Mouse (Mus musculus): ENCODE results near the gene Afmid.
"Not testable (repeated sequence)": the region's sequence is repeated elsewhere in the genome, so short reads cannot be mapped to it uniquely, and the experiment has no call there.

Afmid gene

DNA sequence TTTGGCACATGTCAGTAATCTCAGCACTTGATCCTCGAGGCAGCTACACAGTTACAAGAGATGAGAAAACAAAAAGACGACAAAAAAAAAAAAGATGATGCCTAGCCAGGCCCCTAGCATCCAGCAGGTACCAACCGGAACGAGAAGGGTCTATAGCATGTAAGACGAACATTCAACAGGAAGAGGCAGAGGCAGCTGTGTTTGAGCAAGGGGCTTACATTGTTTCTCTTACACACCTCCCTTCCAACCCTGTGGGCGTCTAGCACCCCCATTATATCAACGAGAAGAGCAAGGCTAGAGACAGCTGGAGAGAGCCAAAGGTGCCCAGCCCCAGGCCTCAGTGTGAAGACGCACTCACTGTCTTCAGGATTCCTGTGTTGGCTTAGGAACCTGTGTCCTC lies 1.2 kb downstream of the Afmid start:
- Histone ChIP-seq H3K27me3 (ENCODE audit: control insufficient read depth, insufficient read depth, low read length, poor library complexity, severe bottlenecking) (no peaks in the 10 kb centered on the region), H3K36me3 (ENCODE audit: control insufficient read depth, insufficient read depth, low read length, poor library complexity, severe bottlenecking) (no peaks in the 10 kb centered on the region)
- no peak for DNase-seq (ENCODE audit: low read depth, low spot score)

DNA sequence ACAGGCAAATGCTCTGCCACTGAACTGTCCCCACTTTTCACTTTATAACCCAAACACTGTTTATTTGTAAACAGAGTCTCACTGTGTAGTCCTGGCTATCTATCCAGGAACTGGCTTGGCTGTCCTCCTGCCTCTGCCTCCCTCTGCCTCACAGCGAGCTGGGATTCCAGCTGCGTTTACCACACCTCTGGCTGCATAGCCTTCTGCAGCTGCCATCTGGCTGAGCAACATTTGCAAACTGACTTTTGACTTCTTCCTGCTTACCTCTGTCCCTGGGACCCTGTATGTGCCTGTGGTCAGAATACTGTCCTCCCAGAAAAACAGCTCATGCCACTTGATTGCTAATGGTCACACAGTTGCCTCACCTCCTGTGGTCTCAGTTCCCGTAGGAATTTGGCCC lies 1.7 kb downstream of the Afmid start:
- H3K27me3 ChIP-seq (ENCODE audit: control insufficient read depth, insufficient read depth, low read length, poor library complexity, severe bottlenecking) = no peaks in the 10 kb centered on the region
- DNase-seq (ENCODE audit: low read depth, low spot score) = no peak
- no peaks in the 10 kb centered on the region for H3K36me3 ChIP-seq (ENCODE audit: control insufficient read depth, insufficient read depth, low read length, poor library complexity, severe bottlenecking)

DNA sequence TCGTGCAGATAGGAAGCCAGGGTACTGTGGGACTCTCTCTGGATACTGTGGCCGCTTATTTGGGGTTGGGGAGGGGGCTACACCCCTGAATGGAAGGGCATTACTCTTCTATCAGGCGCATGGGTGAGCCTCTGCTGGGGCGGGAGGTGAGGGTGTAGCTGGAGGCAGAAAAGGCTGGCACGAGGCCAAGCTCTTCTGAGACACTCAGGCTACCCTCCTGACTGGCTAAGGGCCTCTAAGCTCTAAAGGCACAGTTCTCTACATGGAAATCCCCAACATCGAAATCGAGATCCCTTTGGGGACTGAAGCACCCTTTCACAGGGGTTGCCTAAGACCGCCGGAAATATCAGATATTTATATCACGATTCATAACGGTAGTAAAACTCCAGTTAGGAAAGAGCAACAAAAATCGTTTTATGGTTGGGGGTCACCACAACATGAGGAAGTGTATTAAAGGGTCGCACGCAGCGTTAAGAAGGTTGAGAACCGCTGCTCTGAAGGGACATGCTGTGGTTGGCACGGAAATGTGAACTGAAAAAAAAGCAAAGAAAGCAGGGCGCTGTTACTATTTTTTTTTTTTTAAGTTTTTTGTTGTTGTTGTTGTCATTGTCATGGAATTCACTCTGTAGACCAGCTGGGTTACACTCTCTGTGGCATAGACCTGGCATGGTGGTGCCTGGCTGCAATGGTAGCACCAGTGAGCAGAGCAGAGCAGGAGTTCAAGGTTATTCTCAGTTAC lies 2.6 kb downstream of the Afmid start:
- H3K27me3 ChIP-seq (ENCODE audit: control insufficient read depth, insufficient read depth, low read length, poor library complexity, severe bottlenecking) = no peaks in the 10 kb centered on the region
- DNase-seq (ENCODE audit: low read depth, low spot score) = peak; percentile 92
- no peaks in the 10 kb centered on the region for H3K36me3 ChIP-seq (ENCODE audit: control insufficient read depth, insufficient read depth, low read length, poor library complexity, severe bottlenecking)

DNA sequence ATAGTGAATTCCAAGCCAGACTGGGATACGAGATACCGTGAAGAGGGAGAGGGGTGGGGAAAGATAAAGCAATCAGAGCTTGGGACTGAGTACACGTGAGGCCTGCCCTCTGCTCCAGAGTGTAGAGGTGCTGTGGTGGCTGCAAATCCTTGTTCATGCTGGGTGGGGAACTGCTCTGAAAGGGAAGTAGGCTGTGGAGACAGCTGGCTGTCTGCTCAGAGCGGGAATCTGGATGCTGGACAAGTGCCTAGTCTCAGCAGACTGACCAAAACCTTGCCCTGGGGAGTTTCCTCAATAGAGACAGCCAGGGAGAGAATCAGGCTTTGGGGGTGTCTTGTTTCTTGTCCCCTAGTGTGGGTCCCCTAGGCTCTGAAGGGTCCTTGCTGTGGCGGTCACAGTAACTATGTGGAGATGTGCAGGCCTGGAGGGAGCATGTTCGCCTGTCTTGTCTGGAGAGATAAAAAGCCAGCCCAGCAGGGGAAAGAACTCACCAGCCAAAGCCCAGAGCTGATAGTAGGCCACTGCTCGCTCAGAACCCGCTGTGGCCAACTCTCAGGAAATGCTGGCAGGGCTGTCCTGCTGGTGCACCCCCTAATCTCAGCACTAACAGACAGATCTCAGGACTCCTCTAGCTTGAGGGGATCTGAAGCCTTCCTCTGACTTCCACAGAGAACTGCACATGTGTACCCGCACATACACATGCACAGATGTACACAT lies 3.3 kb downstream of the Afmid start:
- H3K36me3 ChIP-seq (ENCODE audit: control insufficient read depth, insufficient read depth, low read length, poor library complexity, severe bottlenecking) = no peaks in the 10 kb centered on the region
- H3K27me3 ChIP-seq (ENCODE audit: control insufficient read depth, insufficient read depth, low read length, poor library complexity, severe bottlenecking) = no peaks in the 10 kb centered on the region
- DNase-seq (ENCODE audit: low read depth, low spot score) = no peak

DNA sequence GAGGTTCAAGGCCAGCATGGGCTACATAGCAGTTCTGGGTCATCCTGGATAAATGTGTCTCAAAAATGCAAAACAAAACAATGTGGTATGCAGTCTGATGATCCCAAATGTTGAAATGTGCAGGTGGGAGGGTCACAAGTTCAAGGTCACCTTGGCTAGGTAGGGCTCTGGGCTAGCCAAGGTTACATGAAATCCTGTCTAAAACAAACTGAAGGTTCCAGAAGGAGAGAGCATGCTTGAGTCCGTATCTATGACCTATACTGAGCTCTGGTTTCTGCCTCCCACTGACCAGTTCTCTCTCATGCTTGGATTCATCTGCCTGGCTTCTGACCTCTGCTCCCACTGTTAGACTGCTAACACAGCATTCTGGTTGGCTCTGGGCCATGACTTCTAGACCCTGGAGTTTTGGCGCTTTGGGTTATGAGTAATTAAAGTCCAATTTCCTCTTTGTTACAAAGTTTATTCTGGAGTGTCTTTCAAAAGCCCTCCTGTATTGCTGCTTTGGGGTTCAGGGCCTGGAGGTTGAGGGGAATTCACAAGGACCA lies 4.0 kb downstream of the Afmid start:
- Histone ChIP-seq H3K36me3 (ENCODE audit: control insufficient read depth, insufficient read depth, low read length, poor library complexity, severe bottlenecking) (no peaks in the 10 kb centered on the region), H3K27me3 (ENCODE audit: control insufficient read depth, insufficient read depth, low read length, poor library complexity, severe bottlenecking) (no peaks in the 10 kb centered on the region)
- no peak for DNase-seq (ENCODE audit: low read depth, low spot score)

DNA sequence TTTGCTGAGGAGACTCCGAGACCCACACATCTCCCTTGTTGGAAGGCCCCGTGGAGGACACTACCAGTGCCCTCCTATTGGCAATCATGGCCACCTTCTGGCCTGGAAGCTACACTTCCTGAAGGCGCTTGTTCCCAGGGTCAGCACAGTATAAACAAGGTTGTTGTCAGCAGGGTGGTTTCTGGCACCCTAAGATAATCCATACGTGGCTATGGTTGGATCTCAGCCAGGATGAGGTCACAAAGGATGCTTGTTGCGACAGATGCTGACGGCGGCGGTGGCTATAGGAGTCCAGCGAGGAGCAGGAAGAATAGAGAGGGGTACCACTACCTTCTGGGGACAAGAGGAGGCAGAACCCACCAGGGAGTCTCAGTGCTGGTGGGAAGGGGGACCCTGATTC lies 4.7 kb downstream of the Afmid start:
- no peak for DNase-seq (ENCODE audit: low read depth, low spot score)
- no peaks in the 10 kb centered on the region for H3K27me3 ChIP-seq (ENCODE audit: control insufficient read depth, insufficient read depth, low read length, poor library complexity, severe bottlenecking)

DNA sequence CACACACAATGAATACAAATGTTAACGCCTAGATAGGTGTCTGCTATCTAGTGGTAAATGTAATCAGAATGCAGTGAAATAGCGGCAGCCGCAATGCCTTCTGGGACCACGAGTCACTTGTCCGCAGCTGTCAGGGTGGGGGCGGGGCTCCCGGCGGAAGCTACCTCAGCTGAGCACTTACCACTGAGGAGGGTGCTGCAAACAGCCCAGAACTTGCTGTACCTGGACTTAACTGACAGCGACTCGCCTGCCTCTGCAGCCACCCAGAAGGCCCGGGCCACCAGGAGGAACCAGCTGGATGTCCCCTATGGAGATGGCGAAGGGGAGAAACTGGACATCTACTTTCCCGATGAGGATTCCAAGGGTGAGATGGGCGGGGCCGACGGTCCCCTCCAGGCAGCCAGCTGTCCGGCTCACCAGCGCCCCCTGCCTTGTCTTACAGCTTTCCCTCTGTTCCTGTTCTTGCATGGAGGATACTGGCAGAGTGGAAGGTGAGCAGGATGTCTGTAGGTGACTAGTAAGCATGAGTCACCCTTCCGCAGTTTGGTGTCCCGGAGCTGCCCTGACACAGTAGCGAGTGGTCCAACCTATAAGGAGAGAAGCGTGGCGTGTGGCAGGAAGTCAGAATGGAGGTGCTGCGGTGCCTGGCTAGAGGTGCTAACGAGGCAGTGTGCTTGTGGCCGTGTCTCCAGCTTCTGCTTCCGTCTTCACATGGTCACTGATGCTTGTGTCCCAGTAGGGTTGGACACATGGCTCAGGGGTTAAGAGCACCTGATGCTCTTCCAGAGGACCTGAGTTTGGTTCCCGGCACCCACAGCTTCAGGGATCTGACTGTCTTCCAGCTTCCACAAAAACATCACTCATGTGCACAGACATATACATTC lies 6.6 kb downstream of the Afmid start:
- DNase-seq (ENCODE audit: low read depth, low spot score) = peak; percentile 96
- H3K36me3 ChIP-seq (ENCODE audit: control insufficient read depth, insufficient read depth, low read length, poor library complexity, severe bottlenecking) = peaks cover 2% of the 10 kb centered on the region
- no peaks in the 10 kb centered on the region for H3K27me3 ChIP-seq (ENCODE audit: control insufficient read depth, insufficient read depth, low read length, poor library complexity, severe bottlenecking)

More for the DNA sequence above, 4.7 kb downstream of the Afmid start:
- peaks cover 2% of the 10 kb centered on the region; the same call in 1 of the 2 replicates for H3K36me3 ChIP-seq (ENCODE audit: control insufficient read depth, insufficient read depth, low read length, poor library complexity, severe bottlenecking)

DNA sequence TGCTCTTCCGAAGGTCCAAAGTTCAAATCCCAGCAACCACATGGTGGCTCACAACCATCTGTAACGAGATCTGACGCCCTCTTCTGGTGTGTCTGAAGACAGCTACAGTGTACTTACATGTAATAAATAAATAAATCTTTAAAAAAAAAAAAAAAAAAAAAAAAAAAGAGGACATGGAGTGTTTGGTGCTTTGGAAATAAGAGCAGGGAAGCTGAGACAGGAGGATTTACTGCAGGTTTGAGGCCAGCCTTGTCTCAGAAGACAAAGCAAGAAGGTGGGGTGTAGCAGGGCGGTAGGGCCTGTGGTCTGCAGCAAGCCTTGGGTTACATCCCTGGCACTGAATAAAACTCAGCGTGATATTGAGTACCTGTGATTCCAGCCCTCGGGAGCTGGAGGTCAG lies 7.8 kb downstream of the Afmid start:
- not testable (repeated sequence) for DNase-seq (ENCODE audit: low read depth, low spot score); H3K36me3 ChIP-seq (ENCODE audit: control insufficient read depth, insufficient read depth, low read length, poor library complexity, severe bottlenecking); H3K27me3 ChIP-seq (ENCODE audit: control insufficient read depth, insufficient read depth, low read length, poor library complexity, severe bottlenecking)

DNA sequence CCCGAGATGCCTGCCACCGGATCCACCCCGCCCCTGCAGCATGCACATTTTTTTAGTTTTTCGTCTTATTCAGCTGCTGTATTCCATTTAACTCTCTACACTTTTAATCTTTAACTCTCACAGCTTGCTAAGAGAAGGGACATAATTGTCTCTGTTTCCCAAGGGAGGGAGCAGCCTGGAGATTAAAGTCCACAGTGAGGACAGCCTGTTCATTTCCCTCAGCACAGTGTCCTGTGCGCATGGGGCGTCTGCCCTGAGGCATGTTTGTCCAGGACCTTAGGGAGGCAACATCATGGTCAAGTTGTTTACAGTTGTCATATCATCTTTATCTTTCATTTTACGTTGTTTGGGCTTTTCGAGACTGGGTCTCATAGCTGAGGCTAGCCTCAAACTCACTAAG lies 8.4 kb downstream of the Afmid start:
- Histone ChIP-seq H3K36me3 (ENCODE audit: control insufficient read depth, insufficient read depth, low read length, poor library complexity, severe bottlenecking) (peaks cover 2% of the 10 kb centered on the region), H3K27me3 (ENCODE audit: control insufficient read depth, insufficient read depth, low read length, poor library complexity, severe bottlenecking) (no peaks in the 10 kb centered on the region)
- DNase-seq (ENCODE audit: low read depth, low spot score) = no peak

DNA sequence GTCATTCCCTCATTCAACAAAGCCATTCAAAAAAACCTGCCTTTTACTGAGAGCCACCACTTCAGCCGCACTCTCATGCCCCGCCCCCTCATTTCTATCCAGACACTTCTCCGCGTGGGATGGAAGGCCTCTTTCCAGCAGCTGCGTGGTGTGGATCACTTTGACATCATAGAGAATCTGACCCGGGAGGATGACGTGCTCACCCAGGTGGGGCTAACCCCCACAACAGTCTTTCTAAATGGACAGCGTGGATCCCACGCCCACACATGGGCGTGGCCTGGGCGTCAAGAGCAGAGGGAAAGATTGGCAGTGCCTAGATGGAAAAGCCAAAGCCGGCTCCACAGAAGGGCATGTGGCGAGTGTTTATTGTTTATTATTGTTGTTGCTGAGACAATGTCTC lies 10.6 kb downstream of the Afmid start:
- no peak for DNase-seq (ENCODE audit: low read depth, low spot score)
- Histone ChIP-seq H3K36me3 (ENCODE audit: control insufficient read depth, insufficient read depth, low read length, poor library complexity, severe bottlenecking) (peaks cover 2% of the 10 kb centered on the region), H3K27me3 (ENCODE audit: control insufficient read depth, insufficient read depth, low read length, poor library complexity, severe bottlenecking) (no peaks in the 10 kb centered on the region)

DNA sequence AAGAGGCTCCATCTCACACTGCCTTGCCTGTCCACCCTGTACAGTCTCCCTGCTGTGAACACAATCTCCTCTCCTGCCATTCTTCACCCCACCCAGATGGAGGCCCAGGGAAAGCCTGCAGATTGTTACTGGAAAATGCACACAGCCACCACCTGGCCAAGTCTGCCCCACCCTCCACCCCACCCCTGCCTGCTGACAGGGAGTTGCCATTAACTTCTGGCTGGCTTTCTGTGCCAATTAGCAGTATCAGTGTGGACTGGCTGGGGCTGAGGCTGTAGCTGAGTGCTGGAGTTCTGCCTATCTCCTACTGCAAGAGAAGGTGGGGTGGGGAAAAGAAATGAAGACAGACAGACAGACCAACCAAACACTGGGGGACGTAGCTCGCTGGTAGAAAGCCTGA lies 12.8 kb downstream of the Afmid start:
- H3K27me3 ChIP-seq (ENCODE audit: control insufficient read depth, insufficient read depth, low read length, poor library complexity, severe bottlenecking) = no peaks in the 10 kb centered on the region
- H3K36me3 ChIP-seq (ENCODE audit: control insufficient read depth, insufficient read depth, low read length, poor library complexity, severe bottlenecking) = peaks cover 2% of the 10 kb centered on the region
- DNase-seq (ENCODE audit: low read depth, low spot score) = no peak

DNA sequence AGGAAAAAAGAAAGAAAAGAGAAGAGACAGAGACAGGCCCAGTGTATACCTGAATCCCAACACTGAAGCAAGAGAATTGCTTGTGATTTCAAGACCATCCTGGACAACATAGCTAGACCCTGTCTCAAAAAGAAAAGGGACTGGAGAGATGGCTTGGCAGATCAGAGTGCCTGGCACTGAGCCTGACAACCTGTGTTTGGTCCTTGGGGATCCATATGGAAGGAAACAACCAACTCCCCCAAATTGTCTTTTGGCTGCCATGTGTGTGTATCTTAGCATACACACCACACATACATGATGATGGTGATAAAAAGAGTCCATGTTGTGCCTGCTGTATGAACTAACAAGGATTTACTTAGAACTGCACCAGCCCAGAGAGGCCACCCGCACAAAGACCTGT lies 13.3 kb downstream of the Afmid start:
- H3K36me3 ChIP-seq (ENCODE audit: control insufficient read depth, insufficient read depth, low read length, poor library complexity, severe bottlenecking) = peaks cover 2% of the 10 kb centered on the region
- DNase-seq (ENCODE audit: low read depth, low spot score) = no peak
- no peaks in the 10 kb centered on the region for H3K27me3 ChIP-seq (ENCODE audit: control insufficient read depth, insufficient read depth, low read length, poor library complexity, severe bottlenecking)

DNA sequence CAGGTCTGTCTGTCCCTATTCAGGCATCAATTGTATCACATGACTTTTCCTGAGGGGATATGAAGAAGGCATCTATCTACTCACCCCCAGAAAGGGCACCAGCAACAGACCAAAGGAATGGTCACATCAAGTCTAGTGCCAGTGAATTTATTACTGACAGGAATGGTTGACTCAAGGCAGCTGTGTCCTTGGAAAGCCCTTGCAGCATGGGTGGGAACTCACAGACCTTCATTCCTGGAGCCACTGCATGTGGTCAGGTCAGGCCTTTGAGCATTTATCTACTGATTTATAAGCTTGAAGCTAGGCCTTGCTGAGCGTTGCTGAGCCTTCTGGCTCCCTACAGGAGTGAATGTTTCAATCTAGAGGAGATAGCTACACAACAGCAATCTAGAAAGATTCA lies 15.2 kb downstream of the Afmid start:
- Histone ChIP-seq H3K27me3 (ENCODE audit: control insufficient read depth, insufficient read depth, low read length, poor library complexity, severe bottlenecking) (no peaks in the 10 kb centered on the region), H3K36me3 (ENCODE audit: control insufficient read depth, insufficient read depth, low read length, poor library complexity, severe bottlenecking) (no peaks in the 10 kb centered on the region; the same call in 1 of the 2 replicates)
- DNase-seq (ENCODE audit: low read depth, low spot score) = no peak

DNA sequence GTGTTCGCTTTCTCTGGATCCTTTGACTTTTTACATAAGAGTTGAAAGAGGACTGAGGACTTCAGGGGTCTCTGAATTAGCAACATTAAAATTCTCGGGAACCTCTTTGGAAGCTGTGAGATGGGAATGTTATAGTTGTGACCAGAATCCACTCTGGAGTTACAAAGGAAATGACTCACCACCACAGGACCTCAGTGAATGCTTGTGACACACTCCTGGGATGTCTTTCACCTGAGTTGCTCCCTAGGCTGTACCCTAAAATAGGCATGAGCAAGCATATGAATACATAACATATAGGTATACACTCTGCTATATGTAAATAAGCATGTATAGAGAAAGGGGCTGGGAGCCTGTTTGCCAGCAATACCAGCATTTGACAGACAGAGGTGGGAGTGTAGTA lies 17.7 kb downstream of the Afmid start:
- Histone ChIP-seq H3K36me3 (ENCODE audit: control insufficient read depth, insufficient read depth, low read length, poor library complexity, severe bottlenecking) (no peaks in the 10 kb centered on the region), H3K27me3 (ENCODE audit: control insufficient read depth, insufficient read depth, low read length, poor library complexity, severe bottlenecking) (no peaks in the 10 kb centered on the region)
- no peak for DNase-seq (ENCODE audit: low read depth, low spot score)

DNA sequence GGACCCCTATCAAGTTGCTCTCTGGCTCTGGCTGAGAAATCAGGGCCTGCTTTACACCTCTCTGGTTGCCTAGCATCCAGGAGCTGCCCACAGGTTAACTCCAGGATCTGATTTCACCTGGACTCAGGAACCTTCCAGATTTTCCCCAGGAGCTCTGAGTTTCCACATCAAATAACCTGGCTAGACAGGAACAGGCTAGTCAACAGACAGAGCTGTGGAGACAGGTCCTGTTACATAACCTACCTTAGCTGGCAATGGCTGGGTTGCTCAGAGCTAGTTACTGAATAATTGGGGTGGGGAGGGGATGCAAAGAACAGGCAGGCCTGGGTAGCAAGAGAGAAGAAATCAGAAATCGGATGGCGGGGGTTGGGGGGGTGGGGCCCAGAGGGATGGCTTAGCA lies 19.3 kb downstream of the Afmid start:
- no peaks in the 10 kb centered on the region for H3K27me3 ChIP-seq (ENCODE audit: control insufficient read depth, insufficient read depth, low read length, poor library complexity, severe bottlenecking)
- no peaks in the 10 kb centered on the region for H3K36me3 ChIP-seq (ENCODE audit: control insufficient read depth, insufficient read depth, low read length, poor library complexity, severe bottlenecking)
- DNase-seq (ENCODE audit: low read depth, low spot score) = no peak
